Mouse (Mus musculus): ENCODE data around the gene Smim13. TPM values are rescaled to one million over a fixed set of nuclear protein-coding genes. Genes with fewer than 3 reads are reported as not detected.
"Not testable (repeated sequence)": the region's sequence is repeated elsewhere in the genome, so short reads cannot be mapped to it uniquely, and the experiment has no call there.

Gene Smim13
- total RNA-seq, 4 experiments from 2014 or later, result 23.3 to 28.6 (median 26.7) TPM

- DNase-seq (ENCODE audit: low spot score), result no peak
Observed at GRCm38 (mm10) chr13:41238035-41238804, 11.4 kb upstream of the Smim13 start.

DNA sequence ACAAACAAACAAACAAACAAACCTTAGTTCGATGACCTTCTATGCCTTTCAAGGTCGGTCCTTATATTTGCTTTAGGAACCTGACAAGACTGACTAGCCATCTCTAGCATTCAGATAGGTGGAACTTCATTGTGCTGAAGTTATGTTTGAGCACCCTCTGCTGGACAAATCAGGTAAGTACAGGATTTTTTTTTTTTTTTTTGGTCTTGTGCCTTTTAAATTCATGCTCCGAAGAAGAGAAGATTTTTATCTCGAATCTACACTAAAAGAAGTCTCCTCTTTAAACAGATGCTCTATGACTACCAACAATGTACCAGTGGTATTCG lies 10.9 kb upstream of the Smim13 start:
- DNase-seq (ENCODE audit: low spot score), result peak; percentile 35

GRCm38 (mm10) chr13:41241557-41241956 lies 8.1 kb upstream of the Smim13 start:
- DNase-seq (ENCODE audit: low spot score), result no peak

DNA sequence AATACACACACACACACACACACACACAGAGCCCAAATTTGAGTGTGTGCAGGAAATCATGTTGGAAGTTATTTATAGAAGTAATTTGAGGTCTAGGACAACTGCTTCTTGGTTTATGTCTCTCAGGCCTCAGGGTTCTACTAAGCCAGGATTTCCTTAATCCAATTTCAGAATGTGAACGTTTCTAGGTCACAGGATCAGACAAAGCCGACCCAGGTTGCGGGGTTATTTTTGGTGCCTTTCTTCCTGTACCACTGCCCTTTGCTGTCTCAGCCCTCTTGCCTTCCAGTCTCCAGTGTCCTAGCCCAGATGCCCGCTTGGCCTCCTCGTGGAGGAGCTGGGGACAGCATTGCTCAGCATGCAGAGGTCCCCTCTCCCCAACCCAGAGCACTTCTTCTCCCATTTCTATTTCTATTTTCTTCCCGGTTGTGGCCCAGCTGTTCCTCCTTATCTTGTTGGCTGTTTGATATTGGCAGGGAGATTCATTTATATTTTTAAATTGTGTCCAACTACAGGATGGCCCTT lies 5.3 kb upstream of the Smim13 start:
- DNase-seq (ENCODE audit: low spot score), result no peak

DNA sequence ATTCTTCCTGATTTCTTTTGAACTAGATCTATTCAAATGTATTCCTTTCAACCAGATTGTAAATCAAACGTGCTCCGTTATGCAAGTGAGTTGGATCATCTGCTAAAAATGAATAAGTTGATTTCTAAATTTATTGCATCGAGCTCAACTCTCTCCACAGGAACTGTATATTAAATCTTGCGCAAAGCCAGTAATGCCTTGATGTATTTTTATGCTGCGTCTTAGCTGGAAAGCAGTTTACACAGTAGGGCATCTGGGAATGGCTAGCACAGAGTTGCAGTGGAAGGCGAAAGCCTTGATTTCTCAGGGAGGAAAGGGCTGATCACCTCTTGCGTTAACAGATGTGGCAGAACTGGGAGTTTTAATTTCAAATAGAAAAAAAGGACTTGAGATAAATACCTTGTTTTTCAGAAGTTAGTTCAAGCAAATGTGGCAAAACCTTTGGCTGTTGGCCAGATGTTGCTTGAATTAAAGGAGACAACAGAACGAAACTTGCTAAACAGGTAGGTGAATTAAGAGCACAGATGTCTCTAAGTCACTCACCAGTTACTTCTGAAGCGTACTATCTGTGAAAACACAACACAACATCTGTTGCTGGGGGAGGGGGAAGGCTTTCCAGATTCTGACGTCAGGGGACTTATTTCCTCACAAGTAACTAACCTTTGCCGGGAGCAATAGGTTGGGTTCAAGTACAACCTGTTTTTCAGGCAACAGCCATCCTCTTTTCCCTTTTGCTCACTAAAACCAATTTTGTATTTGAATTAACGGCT lies 708 bp upstream of the Smim13 start:
- no peak for DNase-seq (ENCODE audit: low spot score)

DNA sequence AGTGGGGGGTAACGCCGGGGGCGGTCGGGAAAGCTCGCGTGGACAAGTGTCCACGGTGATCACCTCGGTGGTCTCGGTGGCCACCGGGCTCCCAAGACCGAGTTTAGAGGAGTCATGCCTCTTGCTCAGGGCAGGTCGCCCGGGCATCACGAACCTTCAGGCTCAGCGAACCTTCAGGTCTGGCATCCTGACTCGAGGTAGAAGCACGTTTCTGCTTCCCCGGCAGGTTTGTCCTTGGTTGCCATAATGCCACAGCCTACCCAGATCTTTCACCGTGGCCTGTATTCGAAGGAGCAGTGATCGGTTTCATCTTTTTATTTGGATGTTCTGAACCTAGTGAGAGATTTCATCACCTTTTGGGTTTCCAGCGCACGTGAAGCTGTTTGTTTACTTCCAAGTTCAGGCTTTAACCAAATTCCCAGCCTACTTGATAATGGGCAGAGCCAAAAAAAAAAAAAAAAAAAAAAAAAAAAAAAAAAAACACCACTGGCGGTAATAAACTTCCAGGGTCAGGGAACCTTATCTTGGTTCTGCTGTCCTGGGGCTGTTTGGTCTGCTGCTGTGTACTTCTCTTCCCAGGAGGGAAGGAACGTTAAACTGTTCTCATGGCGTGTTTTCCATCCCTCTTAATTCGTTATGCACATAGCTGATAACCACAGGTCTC lies 806 bp downstream of the Smim13 start:
- DNase-seq (ENCODE audit: low spot score), result no peak

GRCm38 (mm10) chr13:41251232-41251631 lies 1.6 kb downstream of the Smim13 start:
- not testable (repeated sequence) for DNase-seq (ENCODE audit: low spot score)

DNA sequence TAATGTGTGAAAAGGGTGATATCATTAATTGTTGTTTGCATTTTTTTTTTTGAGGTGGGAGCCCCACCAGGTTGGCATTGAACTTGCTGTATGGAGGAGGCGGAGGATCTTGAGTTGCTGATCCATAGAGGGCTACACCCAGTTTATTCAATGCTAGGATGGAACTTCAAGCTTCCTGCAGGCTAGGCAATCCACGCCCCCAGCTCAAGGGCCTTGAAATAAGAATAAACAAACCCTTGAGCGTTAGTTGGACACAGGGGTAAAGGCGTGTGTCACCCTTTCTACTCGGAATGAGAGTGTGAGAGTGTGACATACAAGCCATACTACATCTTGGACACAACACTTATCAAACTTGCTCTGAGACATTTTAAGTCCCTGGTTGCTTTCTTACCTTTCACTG lies 2.0 kb downstream of the Smim13 start:
- no peak for DNase-seq (ENCODE audit: low spot score)

DNA sequence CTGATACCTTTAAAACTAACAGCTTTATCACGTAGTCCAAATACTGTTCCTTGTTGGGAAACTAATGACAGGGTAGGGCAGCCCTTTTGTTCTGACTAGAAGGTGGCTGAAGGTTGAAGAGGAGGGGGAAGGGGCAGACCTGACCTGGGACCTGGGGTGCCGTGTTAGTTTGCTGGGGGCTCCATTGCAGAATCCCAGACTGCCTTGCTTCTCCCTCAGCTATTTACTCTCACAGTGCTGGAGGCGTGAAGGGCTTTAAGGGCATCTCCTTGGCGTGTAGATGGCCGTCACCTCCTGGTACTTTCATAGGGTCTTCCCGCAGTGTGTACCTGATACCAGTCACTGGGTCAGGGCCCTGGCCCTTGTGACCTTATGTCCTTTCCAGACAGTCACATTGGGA lies 2.5 kb downstream of the Smim13 start:
- DNase-seq (ENCODE audit: low spot score), result no peak

DNA sequence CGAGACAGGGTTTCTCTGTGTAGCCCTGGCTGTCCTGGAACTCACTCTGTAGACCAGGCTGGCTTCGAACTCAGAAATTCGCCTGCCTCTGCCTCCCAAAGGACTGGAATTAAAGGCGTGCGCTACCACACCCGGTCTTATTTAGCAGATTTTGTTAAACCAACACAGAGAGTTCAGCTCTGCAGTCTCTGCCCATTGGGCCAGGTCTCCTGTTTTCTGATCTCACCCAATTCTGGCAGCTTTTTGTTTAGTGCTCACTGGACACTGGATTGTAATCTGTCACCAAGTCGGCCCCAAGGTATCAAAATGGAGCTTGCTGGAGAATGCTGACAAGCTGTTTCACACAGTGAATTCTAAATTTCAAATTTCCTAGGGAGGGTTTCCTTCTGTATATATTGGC lies 3.1 kb downstream of the Smim13 start:
- no peak for DNase-seq (ENCODE audit: low spot score)

DNA sequence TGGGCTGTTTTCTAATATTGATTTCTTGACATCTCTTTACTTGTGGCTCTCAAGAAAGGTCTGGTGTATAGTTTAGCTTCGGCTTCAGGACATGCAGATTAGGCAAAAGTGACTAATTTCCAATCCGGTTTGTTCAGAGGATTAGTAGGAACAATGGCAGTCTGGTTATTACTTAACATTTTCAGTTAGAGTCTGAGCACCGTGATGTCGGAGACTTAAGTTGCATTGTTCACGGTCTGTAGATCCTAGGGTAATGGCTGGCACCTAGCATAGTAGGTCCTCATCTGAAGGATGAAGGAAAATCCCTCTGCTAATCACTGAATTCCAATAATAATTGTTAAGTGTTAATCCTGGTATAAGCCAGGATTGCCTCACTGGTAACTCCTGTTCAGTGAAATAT lies 6.5 kb downstream of the Smim13 start:
- DNase-seq (ENCODE audit: low spot score), result no peak

DNA sequence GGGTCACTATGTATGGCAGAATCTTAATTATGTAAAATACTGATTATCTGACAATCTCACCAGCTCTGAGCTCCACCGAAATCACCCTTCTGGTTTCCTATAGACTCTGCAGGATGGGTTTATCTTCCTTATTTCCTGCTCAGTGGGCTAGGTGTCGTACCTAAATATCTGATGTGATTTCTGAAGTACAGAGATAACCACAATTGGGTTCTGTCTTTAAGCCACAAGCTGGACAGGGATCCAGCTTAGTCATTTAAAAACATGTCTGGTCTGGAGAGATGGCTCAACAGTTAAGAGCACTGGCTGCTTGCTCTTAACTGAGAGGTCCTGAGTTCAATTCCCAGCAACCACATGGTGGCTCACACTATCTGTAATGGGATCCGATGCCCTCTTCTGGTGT lies 7.3 kb downstream of the Smim13 start:
- DNase-seq (ENCODE audit: low spot score), result no peak

GRCm38 (mm10) chr13:41257851-41258250 lies 8.2 kb downstream of the Smim13 start:
- no peak for DNase-seq (ENCODE audit: low spot score)

DNA sequence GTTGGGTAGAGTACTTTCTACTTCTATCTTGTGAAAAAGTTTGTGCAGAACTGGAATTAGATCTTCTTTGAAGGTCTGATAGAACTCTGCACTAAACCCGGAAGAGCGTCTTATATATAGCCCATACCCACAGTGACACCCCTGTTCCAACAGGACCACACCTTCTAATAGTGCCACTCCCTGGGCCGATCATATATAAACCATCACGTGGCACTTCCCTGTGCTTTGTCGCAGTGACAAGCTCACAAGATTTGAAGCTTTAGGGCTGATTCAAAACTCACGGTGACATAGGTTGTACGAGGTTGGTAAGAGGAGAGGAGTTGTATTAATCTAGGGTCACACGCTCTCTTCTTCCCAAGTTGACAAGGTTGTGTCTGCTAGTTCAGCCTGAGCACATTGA lies 12.0 kb downstream of the Smim13 start:
- DNase-seq (ENCODE audit: low spot score), result not testable (repeated sequence)

DNA sequence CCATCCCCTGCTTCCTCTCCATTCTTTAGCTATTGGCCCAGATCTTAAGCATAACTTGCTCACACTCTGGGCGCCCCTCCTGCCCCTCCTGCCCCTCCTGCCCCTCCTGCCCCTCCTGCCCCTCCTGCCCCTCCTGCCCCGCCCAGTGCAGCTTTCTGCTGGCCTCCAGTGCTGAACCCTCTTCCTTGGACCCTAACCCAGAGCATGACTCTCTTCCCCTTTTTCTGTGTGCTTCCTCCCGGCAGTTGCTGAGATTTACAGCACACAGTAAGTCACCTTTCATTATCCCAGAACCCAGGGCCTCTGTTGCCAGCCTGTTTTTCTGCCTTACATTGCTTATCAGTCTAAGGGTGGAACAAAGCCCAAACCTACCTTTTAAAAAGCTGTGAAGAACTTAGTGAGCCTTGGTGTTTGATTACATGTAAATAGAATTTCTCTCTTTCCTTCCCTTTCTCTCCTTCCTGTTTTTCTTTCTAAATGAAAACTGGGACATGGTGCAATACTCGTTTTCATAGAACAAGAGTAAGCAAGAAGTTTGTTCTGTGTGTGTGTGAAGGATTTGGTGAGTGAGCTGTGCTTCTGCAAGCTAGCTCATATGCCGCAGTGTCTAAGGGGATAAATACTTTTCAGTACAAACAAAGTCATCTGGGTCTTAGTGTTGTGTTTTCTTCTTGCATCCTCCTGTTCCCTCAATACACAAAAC lies 13.8 kb downstream of the Smim13 start:
- no peak for DNase-seq (ENCODE audit: low spot score)

GRCm38 (mm10) chr13:41267827-41268408 lies 18.3 kb downstream of the Smim13 start:
- no peak for DNase-seq (ENCODE audit: low spot score)

DNA sequence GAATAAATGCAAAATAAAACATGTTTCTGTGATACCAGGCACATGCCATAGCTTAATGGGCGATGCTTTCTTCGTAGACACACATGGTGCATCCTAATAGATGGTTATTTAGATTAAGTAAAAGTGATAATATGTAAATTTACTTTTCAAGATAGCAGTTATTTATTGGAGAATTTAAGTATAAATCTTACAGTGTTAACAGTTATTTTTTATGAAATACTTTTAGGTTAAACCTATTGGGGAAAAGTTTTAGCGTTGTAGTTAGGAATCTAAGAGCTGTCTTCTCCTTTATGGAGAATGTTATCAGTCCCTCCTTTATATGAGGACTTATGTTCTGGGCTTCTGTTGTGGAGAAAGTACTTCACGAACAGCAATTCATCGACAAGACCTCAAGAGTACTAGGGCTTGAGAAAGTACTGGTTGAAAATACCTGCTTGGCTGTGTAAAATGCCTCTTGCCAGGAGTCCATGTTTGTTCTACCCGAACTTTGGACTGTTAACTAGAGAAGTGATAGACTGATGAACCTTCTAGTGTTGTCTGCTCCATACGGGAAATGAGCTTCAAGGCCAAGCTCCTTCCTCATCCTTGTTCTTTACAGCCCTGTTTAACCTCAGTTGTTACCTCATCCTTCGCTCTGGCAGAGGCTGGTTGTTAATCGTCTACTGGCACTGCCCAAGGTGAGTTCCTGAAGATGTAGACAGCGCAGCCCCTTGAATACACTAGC lies 24.4 kb downstream of the Smim13 start, which contains the start of gene Gm17364:
Gene Gm17364, minus strand, starts transcription at position 51 of the 724 bp plus-strand sequence.
- no peak for DNase-seq (ENCODE audit: low spot score)

DNA sequence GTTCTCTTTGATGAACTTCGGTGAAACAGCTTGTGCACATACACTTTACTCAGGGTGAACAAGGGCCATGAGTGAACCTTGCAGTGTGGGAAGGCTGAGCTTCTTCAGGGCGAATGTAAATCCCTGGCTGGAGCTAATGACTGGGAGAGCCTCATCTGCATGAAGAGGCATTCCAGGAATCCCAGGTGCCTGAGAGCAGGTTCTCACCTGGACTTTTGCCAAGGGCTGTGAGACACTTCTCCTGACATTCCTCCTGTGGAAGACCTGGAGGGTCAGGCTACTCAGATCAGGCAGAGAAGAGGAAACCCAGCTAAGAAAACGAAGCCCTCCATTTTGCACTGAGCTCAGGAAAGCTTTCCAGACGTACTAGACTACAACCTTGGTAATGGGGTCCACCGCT lies 31.1 kb downstream of the Smim13 start:
- no peak for DNase-seq (ENCODE audit: low spot score)

DNA sequence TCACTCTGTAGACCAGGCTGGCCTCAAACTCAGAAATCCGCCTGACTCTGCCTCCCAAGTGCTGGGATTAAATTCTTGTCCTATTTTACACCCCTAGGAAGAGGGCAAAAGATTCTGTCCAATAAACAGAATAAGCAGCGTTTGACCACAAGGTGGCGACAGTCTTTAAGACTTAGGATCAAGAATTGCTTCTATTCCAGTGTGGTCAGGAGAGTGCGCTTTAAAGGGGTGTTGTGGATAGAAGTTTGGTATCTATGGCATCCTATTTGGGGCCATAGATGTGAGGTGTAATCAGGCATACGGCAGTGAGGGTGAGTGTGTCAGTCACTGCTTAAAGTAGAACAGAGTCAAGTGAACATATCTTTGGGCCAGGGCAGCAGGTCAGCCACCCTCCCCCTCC lies 33.6 kb downstream of the Smim13 start:
- peak; percentile 82 for DNase-seq (ENCODE audit: low spot score)

GRCm38 (mm10) chr13:41285448-41285847 lies 35.8 kb downstream of the Smim13 start:
- DNase-seq (ENCODE audit: low spot score), result no peak

- DNase-seq (ENCODE audit: low spot score), result no peak
Observed at GRCm38 (mm10) chr13:41286285-41286684, 36.6 kb downstream of the Smim13 start.
